Mouse (Mus musculus) brain, embryonic 14.5 days (tissue): ENCODE results near the gene 1810055G02Rik. TPM values are rescaled to one million over a fixed set of nuclear protein-coding genes. Genes with fewer than 3 reads are reported as not detected.
A peak's percentile ranks its signal among the peaks of the same experiment; 100 is the strongest.

ENCODE experiments used
- DNase-seq: peaks from one replicate; pipeline ENCODE4 v3.0.0-alpha.2; 2011; ENCODE audit warnings: low read depth
- CTCF ChIP-seq: fragments of 200-500 bp; IDR thresholded peaks from 2 replicates; pipeline ENCODE4 v1.5.1; 2012; ENCODE audit warnings: inconsistent platforms, mild to moderate bottlenecking, moderate library complexity, borderline replicate concordance; ENCODE audit not compliant: insufficient read depth, insufficient read length; ENCODE audit errors: extremely low read depth
- POLR2A ChIP-seq: fragments of 200-500 bp; IDR thresholded peaks from 2 replicates; pipeline ENCODE4 v1.6.1; 2012; ENCODE audit warnings: mild to moderate bottlenecking, inconsistent platforms, borderline replicate concordance; ENCODE audit not compliant: poor library complexity, insufficient read depth, insufficient read length, severe bottlenecking; ENCODE audit errors: extremely low read depth
- polyA plus RNA-seq: library from polyadenylated mRNA; depleted of rRNA; stranded (reverse); fragments of >200 nt; gene quantifications from 2 replicates; pipeline ENCODE4 v1.2.3, GENCODE M21; 2012

The 1810055G02Rik gene
- polyA plus RNA-seq, 1 experiment: 50.3 TPM

- no peak for TF ChIP-seq POLR2A
- no peak for TF ChIP-seq CTCF
These were observed 23.0 kb upstream of the 1810055G02Rik start for GRCm38 (mm10) chr19:3684957-3685580.

GRCm38 (mm10) chr19:3685611-3686214 lies 22.4 kb upstream of the 1810055G02Rik start:
- DNase-seq: peak; percentile 26
- no peak for TF ChIP-seq POLR2A
- no peak for TF ChIP-seq CTCF

More at GRCm38 (mm10) chr19:3684957-3685580, 23.0 kb upstream of the 1810055G02Rik start:
- peak; percentile 33 for DNase-seq

- no peak for TF ChIP-seq CTCF
- TF ChIP-seq POLR2A: peak; percentile 68
- DNase-seq: peak; percentile 53
These were observed 21.7 kb upstream of the 1810055G02Rik start, which contains the start of gene Lrp5 for GRCm38 (mm10) chr19:3686215-3686894. Gene Lrp5 (minus strand): TSS chr19:3686564.

DNA sequence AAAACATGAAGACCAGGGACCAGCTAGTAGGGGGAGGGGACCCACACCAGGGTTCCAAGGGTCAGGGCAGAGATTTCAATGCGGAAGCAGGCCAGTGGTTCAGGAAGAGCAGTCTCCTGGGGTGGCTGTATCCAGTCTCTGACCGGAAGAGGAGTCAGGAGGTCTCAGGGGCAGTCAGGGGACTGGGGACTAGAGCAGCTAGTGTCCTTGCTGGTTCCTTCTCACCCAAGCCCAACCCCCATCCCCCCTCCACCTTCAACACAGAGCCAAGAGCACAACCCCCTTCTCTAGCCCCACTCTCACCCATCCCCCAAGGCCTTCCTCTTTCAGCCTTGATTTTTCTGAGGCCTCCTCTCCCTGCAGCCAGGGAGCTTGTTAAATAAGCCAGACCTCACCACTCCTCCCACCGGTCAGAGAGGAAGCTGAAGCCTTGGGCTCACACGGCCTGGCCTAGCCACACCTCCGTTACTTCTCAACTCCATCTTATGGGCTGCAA lies 20.4 kb upstream of the 1810055G02Rik start:
- TF ChIP-seq POLR2A (no peak), CTCF (no peak)

GRCm38 (mm10) chr19:3691337-3691736 lies 16.8 kb upstream of the 1810055G02Rik start:
- TF ChIP-seq CTCF (no peak), POLR2A (no peak)
- no peak for DNase-seq

More for the DNA sequence above, 20.4 kb upstream of the 1810055G02Rik start:
- DNase-seq: peak; percentile 27

DNA sequence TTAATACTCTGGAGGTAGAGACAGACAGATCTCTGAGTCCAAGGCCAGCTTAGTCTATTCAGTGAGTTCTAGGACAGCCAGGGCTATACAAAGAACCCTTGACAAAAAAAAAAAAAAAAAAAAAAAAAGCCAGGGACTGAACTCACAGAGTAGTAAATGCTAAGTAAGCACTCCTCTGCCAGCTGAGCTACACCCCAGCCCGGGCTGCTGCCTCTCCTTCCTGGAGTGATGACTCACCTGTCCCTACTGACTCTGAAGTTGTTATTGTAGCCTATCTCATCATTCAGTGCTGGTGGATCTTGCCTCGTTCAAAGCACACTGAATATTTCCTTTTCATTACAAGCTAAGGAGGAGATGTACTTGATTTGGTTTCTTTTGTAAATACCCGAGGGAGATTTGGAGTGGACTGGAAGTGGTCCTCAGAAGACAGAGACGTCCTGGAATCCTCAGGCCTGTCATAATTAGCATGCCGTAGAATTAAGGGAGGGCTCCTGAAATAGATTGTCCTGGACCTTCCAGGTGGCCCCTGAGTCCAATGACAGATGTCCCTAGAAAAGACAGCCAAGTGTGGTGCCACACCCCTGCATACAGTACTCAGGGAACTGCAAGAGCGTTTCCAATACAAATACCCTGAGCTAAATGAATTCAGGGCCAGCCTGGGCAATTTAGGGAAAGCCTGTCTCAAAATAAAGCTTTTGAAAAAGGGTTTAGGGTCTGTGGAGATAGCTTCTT lies 15.5 kb upstream of the 1810055G02Rik start:
- no peak for DNase-seq
- TF ChIP-seq POLR2A (no peak), CTCF (no peak)

DNA sequence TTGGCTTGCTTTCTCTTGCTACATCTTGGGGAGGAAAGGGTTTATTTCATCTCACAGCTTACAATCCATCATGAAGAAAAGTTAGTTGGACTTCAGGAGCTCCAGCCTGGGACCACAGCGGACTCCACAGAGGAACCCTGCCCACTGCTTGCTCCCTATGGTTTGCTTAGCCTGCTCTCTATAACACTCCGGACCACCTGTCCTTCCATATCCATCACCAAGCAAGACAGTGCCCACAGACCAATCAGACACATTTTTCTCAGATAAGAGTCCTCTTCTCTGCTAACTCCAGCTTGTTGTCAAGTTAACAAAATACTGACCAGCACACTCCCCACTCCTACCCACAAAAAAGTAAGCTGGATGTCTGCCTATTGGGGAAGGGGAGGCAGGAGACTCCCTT lies 13.6 kb upstream of the 1810055G02Rik start:
- no peak for DNase-seq
- no peak for TF ChIP-seq CTCF
- TF ChIP-seq POLR2A: no peak

DNA sequence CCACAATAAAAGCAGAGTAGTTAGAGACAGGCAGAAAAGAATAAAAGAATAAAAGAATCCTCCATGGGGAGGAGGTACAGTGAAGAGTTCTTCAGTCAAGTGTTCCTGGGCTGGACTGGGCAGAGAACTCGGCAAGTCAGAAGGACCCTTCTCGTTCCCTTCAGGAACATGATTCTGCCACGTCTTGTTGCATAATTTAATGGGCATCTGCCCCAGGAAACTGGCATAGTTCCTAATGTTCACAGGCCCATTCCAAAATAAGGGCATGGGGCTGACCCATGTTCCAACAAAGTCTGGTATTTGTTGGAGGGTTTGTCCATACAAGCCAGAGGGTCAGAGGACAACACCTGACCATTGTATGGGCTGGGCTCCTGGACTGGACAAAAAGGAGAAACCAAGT lies 13.1 kb upstream of the 1810055G02Rik start:
- TF ChIP-seq CTCF (no peak), POLR2A (no peak)
- DNase-seq: no peak

DNA sequence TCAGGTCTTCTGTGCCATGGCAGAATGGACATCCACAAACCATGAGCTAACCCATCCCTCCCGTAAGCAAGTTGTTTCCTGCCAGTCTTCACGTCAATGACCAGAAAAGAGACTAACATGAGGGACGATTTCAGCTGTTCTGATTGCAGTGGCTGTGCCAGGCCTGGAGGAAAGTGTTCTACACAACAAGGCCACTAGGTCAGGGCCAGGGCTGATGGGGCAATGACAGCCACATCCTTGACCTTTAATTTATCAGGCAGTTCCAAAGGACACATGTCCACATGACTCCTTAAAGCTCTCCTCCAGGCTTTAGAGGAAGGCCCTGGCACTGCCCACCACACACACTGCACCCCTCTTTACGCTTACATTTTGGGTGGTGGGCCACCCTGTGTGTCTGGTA lies 12.6 kb upstream of the 1810055G02Rik start:
- no peak for TF ChIP-seq CTCF
- TF ChIP-seq POLR2A: no peak
- no peak for DNase-seq

- TF ChIP-seq CTCF (no peak), POLR2A (no peak)
- no peak for DNase-seq
These were observed 12.1 kb upstream of the 1810055G02Rik start for GRCm38 (mm10) chr19:3695976-3696375.

DNA sequence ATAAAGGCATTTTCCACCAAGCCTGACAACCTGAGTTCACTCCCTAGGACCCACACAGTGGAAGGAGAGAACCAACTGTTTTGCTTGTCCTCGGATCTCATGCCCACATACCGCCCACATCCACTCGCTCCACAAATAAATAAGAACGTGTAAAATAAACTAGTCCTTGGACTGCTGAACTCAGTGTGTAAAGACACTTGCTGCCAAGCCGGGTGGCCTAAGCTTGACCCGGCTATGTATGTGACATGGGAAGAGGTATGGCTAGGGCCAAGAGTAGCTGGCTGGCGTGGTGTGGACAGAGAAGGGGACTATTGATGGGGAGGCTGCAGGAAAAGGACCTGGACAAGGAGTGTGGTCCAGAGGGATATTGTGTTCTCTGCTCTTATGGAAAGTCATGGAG lies 10.1 kb upstream of the 1810055G02Rik start:
- DNase-seq: no peak
- no peak for TF ChIP-seq POLR2A
- TF ChIP-seq CTCF: no peak

GRCm38 (mm10) chr19:3699508-3700438 lies 8.3 kb upstream of the 1810055G02Rik start:
- peak; percentile 83 for DNase-seq
- TF ChIP-seq CTCF (peak; percentile 90), POLR2A (no peak)
